Mouse (Mus musculus): ENCODE results near the gene Rbp1. TPM values are rescaled to one million over a fixed set of nuclear protein-coding genes. Genes with fewer than 3 reads are reported as not detected.

The Rbp1 gene
- polyA plus RNA-seq, 1 experiment: 71.2 TPM

GRCm38 (mm10) chr9:98492212-98492611 is 69.5 kb downstream of the Rbp1 start:
- no peak for DNase-seq (ENCODE audit: low spot score)

- no peak for DNase-seq (ENCODE audit: low spot score)
Observed at GRCm38 (mm10) chr9:98492821-98493220, 70.1 kb downstream of the Rbp1 start.

Other genes starting within 250 kb of the Rbp1 start
- gene Nmnat3, start 135.5 kb upstream of the Rbp1 start, polyA plus RNA-seq (2012; rRNA removed): 8.6 and 8.7 TPM in 2 replicates
- gene Rbp2, start 63.2 kb downstream of the Rbp1 start, polyA plus RNA-seq (2012; rRNA removed): 0.35 and 0.51 TPM in 2 replicates
- 93.5 and 98.6 TPM in 2 replicates for gene Copb2, start 140.8 kb downstream of the Rbp1 start, polyA plus RNA-seq (2012; rRNA removed)
- 20.7 and 25.4 TPM in 2 replicates for gene Mrps22, start 178.7 kb downstream of the Rbp1 start, polyA plus RNA-seq (2012; rRNA removed)

Measured in urinary bladder, adult 2 months (tissue).